Mouse (Mus musculus) cortical plate, adult 2 months (tissue): ENCODE results near the gene Dnah2. TPM values are rescaled to one million over a fixed set of nuclear protein-coding genes. Genes with fewer than 3 reads are reported as not detected.
A peak's percentile ranks its signal among the peaks of the same experiment; 100 is the strongest.

Source experiments
- H3K27ac ChIP-seq: fragments of 200-500 bp; 2 replicates; pipeline ENCODE4 v1.5.1; 2012; ENCODE audit warnings: low read length, control low read depth, inconsistent platforms; ENCODE audit not compliant: insufficient read depth
- H3K4me1 ChIP-seq: fragments of 200-500 bp; 2 replicates; pipeline ENCODE4 v1.6.1; 2011; ENCODE audit warnings: low read length; ENCODE audit not compliant: control insufficient read depth, insufficient read depth
- H3K4me3 ChIP-seq: fragments of 200-500 bp; 2 replicates; pipeline ENCODE4 v1.5.1; 2011; ENCODE audit warnings: mild to moderate bottlenecking, low read length, control low read depth; ENCODE audit not compliant: insufficient read depth
- CTCF ChIP-seq: fragments of 200-500 bp; IDR thresholded peaks from 2 replicates; pipeline ENCODE4 v1.5.1; 2011; ENCODE audit warnings: mild to moderate bottlenecking, control low read depth, low read length; ENCODE audit not compliant: insufficient read depth; ENCODE audit errors: extremely low read depth
- POLR2A ChIP-seq: fragments of 200-500 bp; IDR thresholded peaks from 2 replicates; pipeline ENCODE4 v1.6.1; 2011; ENCODE audit warnings: mild to moderate bottlenecking, low read length, control low read depth; ENCODE audit not compliant: insufficient read depth; ENCODE audit errors: extremely low read depth
- polyA plus RNA-seq: library from polyadenylated mRNA; depleted of rRNA; stranded (reverse); fragments of >200 nt; gene quantifications from 2 replicates; pipeline ENCODE4 v1.2.3, GENCODE M21; 2012

Dnah2 gene
- polyA plus RNA-seq, 1 experiment, result 1.6 TPM

- H3K4me1 ChIP-seq, result no peaks in the 10 kb centered on the region
- no peak overlapping the region for H3K4me3 ChIP-seq
- no peak overlapping the region for H3K27ac ChIP-seq
- TF ChIP-seq CTCF (no peak), POLR2A (no peak)
Measured at GRCm38 (mm10) chr11:69382478-69383105, 166.3 kb downstream of the Dnah2 start.

DNA sequence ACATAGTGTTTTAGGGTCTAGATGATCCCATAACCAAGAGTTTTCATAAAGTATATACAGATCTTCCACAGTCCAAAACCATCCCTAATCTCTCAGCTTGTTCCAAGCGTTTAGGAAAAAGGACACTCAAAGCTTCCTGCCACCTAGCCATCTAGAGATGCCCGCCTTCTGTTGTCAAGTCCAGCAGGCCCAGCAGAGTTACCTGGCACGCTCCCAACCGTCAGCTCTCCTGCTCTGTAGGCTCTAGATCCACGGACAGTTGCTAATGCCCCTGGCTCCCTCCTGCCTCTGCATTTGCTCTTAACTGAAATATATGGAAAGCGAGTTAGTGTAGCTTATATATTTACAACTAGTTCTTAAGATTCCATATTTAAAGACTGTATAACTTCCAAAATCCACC, 167.6 kb downstream of the Dnah2 start:
- Histone ChIP-seq H3K4me3 (no peak overlapping the region), H3K4me1 (no peaks in the 10 kb centered on the region), H3K27ac (no peak overlapping the region)
- TF ChIP-seq POLR2A (no peak), CTCF (no peak)

GRCm38 (mm10) chr11:69379600-69379999, 169.3 kb downstream of the Dnah2 start:
- H3K4me1 ChIP-seq, result no peaks in the 10 kb centered on the region
- H3K27ac ChIP-seq, result no peak overlapping the region
- TF ChIP-seq CTCF (no peak), POLR2A (no peak)
- H3K4me3 ChIP-seq, result no peak overlapping the region

DNA sequence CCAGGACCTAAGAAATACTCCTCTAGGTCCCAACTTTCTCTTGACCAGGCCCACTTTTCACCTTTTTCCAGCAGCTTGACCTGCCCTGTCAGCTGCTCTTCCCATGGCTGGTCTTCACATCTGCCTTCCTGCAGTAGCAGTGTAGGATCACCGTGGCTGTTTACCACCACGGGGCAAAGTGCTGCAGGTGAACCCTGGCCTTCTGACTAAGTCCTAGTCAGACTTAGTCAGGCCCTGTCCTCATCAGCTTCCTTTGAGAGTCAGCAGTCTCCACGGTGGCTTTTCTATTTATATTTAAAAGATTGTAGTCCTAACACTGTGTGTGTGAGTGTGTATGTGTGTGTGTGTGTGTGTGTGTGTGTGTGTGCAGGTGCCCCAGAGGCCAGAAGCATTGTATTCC, 171.1 kb downstream of the Dnah2 start:
- Histone ChIP-seq H3K4me3 (no peak overlapping the region), H3K27ac (no peak overlapping the region), H3K4me1 (no peaks in the 10 kb centered on the region)
- TF ChIP-seq CTCF (no peak), POLR2A (no peak)

DNA sequence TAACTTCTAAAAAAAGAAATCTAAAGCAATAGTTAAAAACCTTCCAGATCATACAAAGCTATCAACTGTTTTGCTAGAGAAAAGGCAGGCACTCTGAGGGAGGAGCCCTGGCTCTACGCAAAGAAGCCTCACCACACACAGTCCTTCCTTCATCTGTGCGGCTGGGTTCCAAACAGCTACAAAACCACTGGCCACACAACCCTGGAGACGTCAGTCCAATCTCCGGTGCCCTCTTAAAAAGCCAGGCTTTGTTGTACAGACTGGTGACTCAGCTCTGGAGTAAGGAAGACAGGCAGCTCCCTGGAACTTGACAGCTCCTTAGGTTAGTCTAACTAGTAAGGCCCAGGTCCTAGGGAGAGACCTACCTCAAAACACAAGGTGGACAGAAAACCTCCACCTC, 173.3 kb downstream of the Dnah2 start:
- TF ChIP-seq CTCF (no peak), POLR2A (no peak)
- H3K4me1 ChIP-seq, result peaks cover 3% of the 10 kb centered on the region
- no peak overlapping the region for H3K27ac ChIP-seq
- no peak overlapping the region for H3K4me3 ChIP-seq

- peaks cover 3% of the 10 kb centered on the region for H3K4me1 ChIP-seq
- H3K27ac ChIP-seq, result no peak overlapping the region
- H3K4me3 ChIP-seq, result no peak overlapping the region
- TF ChIP-seq CTCF (no peak), POLR2A (no peak)
Measured at GRCm38 (mm10) chr11:69373223-69373965, 175.5 kb downstream of the Dnah2 start.

- Histone ChIP-seq H3K27ac (no peak overlapping the region), H3K4me1 (peaks cover 3% of the 10 kb centered on the region), H3K4me3 (no peak overlapping the region)
- TF ChIP-seq CTCF (peak; percentile 21; the same call in 1 of the 2 replicates), POLR2A (no peak)
Measured at GRCm38 (mm10) chr11:69372780-69373170, 176.1 kb downstream of the Dnah2 start.

GRCm38 (mm10) chr11:69372056-69372779, 176.7 kb downstream of the Dnah2 start:
- TF ChIP-seq POLR2A, result no peak
- no peak for TF ChIP-seq CTCF
- Histone ChIP-seq H3K4me1 (peaks cover 3% of the 10 kb centered on the region), H3K4me3 (no peak overlapping the region), H3K27ac (no peak overlapping the region)

- Histone ChIP-seq H3K27ac (no peak overlapping the region), H3K4me3 (no peak overlapping the region), H3K4me1 (peaks cover 3% of the 10 kb centered on the region)
- TF ChIP-seq CTCF (no peak), POLR2A (no peak)
Measured at GRCm38 (mm10) chr11:69371601-69372000, 177.3 kb downstream of the Dnah2 start.
